Mouse (Mus musculus) myocyte (in vitro differentiated cells): ENCODE data around the gene Wdr63. TPM values are rescaled to one million over a fixed set of nuclear protein-coding genes. Genes with fewer than 3 reads are reported as not detected.

ENCODE experiments used
- H3K27me3 ChIP-seq: one replicate; pipeline ENCODE4 v1.6.1; 2011; ENCODE audit not compliant: control insufficient read depth, insufficient read depth, insufficient read length
- H3K36me3 ChIP-seq: one replicate; pipeline ENCODE4 v1.6.1; 2011; ENCODE audit not compliant: control insufficient read depth, insufficient read depth
- H3K4me2 ChIP-seq: one replicate; pipeline ENCODE4 v1.6.1; 2011; ENCODE audit warnings: low read depth, control low read depth
- H3K4me3 ChIP-seq: one replicate; pipeline ENCODE4 v1.5.1; 2011; ENCODE audit warnings: mild to moderate bottlenecking, control low read depth, moderate library complexity
- H3K79me2 ChIP-seq: one replicate; pipeline ENCODE4 v1.6.1; 2011; ENCODE audit not compliant: control insufficient read depth, insufficient read depth
- H3ac ChIP-seq: one replicate; pipeline ENCODE4 v1.6.1; 2011; ENCODE audit not compliant: control insufficient read depth, insufficient read length
- CEBPB ChIP-seq: IDR thresholded peaks from 2 replicates; pipeline ENCODE4 v1.6.1; 2011; ENCODE audit warnings: mild to moderate bottlenecking, moderate library complexity; ENCODE audit not compliant: poor library complexity, insufficient read depth, severe bottlenecking
- E2F4 ChIP-seq: IDR thresholded peaks from one replicate; pipeline ENCODE4 v1.6.1; 2011; ENCODE audit warnings: mild to moderate bottlenecking, control low read depth, moderate library complexity; ENCODE audit not compliant: insufficient read depth
- MAX ChIP-seq: IDR thresholded peaks from one replicate; pipeline ENCODE4 v1.6.1; 2011; ENCODE audit warnings: low read depth, mild to moderate bottlenecking, control low read depth
- MYOD1 ChIP-seq, 3 experiments: IDR thresholded peaks; one replicate each; pipeline ENCODE4 v1.6.1; 2011; ENCODE audit warnings: control low read depth in 2 of 3, low read depth in 2 of 3, mild to moderate bottlenecking in 2 of 3, moderate library complexity in 1 of 3; ENCODE audit not compliant: insufficient read length in 2 of 3, control insufficient read depth in 1 of 3
- MYOG ChIP-seq, 3 experiments: IDR thresholded peaks; one replicate each; pipeline ENCODE4 v1.6.1; 2011; ENCODE audit warnings: control low read depth in 2 of 3, low read depth in 2 of 3, mild to moderate bottlenecking in 2 of 3; ENCODE audit not compliant: insufficient read length in 2 of 3, control insufficient read depth in 1 of 3, insufficient read depth in 1 of 3
- POLR2A ChIP-seq: IDR thresholded peaks from one replicate; pipeline ENCODE4 v1.6.1; 2011; ENCODE audit warnings: low read depth, mild to moderate bottlenecking, control low read depth, moderate library complexity; ENCODE audit not compliant: insufficient read length
- POLR2AphosphoS2 ChIP-seq: IDR thresholded peaks from one replicate; pipeline ENCODE4 v1.6.1; 2011; ENCODE audit warnings: low read depth, control low read depth; ENCODE audit not compliant: insufficient read length
- REST ChIP-seq: IDR thresholded peaks from one replicate; pipeline ENCODE4 v1.6.1; 2011; ENCODE audit warnings: mild to moderate bottlenecking, control low read depth, moderate library complexity; ENCODE audit not compliant: insufficient read depth, insufficient read length
- SRF ChIP-seq: IDR thresholded peaks from one replicate; pipeline ENCODE4 v1.6.1; 2011; ENCODE audit warnings: low read depth; ENCODE audit not compliant: control insufficient read depth, insufficient read length
- TCF12 ChIP-seq: IDR thresholded peaks from one replicate; pipeline ENCODE4 v1.6.1; 2011; ENCODE audit warnings: mild to moderate bottlenecking, control low read depth; ENCODE audit not compliant: poor library complexity, insufficient read depth, severe bottlenecking
- TCF3 ChIP-seq: IDR thresholded peaks from one replicate; pipeline ENCODE4 v1.6.1; 2011; ENCODE audit warnings: low read depth, control low read depth; ENCODE audit not compliant: insufficient read length
- USF1 ChIP-seq: IDR thresholded peaks from one replicate; pipeline ENCODE4 v1.6.1; 2011; ENCODE audit warnings: low read depth, mild to moderate bottlenecking, control low read depth, moderate library complexity
- polyA plus RNA-seq: library from polyadenylated mRNA; unstranded; fragments of >200 nt; fragmentation: generic; extraction: Trizol; gene quantifications from one replicate; pipeline ENCODE4 v1.2.1, GENCODE M21; 2012; ENCODE audit warnings: missing spikeins

The Wdr63 gene
- polyA plus RNA-seq, 1 experiment: 0.10 TPM

GRCm38 (mm10) chr3:146037906-146038305, 70.0 kb downstream of the Wdr63 start:
- Histone ChIP-seq H3K4me3 (no peak overlapping the region), H3K4me2 (no peak overlapping the region), H3ac (no peak overlapping the region), H3K27me3 (no peaks in the 10 kb centered on the region), H3K36me3 (no peaks in the 10 kb centered on the region), H3K79me2 (no peaks in the 10 kb centered on the region)
- TF ChIP-seq REST (no peak), POLR2A (no peak), E2F4 (no peak), MYOG (IDR thresholded peaks at IDR 0.05; ENCODE audit: control insufficient read depth in 1 of 3, insufficient read depth in 1 of 3, insufficient read length in 2 of 3, low read depth in 2 of 3) (no peak), MYOD1 (IDR thresholded peaks at IDR 0.05; ENCODE audit: control insufficient read depth in 1 of 3, insufficient read length in 2 of 3, low read depth in 2 of 3) (no peak), CEBPB (no peak), SRF (no peak), USF1 (no peak), TCF3 (no peak), MAX (no peak), POLR2AphosphoS2 (no peak)

DNA sequence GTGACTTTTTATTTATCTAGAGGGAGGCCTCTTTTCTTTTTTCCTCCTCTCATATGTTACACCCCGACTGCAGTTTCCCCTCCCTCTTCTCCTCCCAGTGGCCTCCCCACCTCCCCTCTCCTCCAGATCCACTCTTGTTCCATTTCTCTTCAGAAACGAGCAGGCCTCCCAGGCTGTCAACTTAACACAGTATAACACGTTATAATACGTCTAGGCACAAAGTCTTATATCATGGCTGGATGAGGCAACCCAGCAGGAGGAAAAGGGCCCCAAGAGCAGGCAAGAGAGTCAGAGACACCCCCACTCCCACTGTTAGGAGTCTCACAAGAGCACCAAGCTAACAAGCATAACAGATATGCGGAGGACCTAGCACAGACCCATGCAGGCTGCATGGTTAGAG, 75.0 kb downstream of the Wdr63 start:
- Histone ChIP-seq H3K4me2 (no peak overlapping the region), H3K27me3 (no peaks in the 10 kb centered on the region), H3K36me3 (no peaks in the 10 kb centered on the region), H3K4me3 (no peak overlapping the region), H3ac (no peak overlapping the region), H3K79me2 (no peaks in the 10 kb centered on the region)
- no peak for TF ChIP-seq USF1
- TF ChIP-seq E2F4: no peak
- TF ChIP-seq REST: no peak
- no peak for TF ChIP-seq CEBPB
- no peak for TF ChIP-seq POLR2A
- TF ChIP-seq TCF3: no peak
- TF ChIP-seq MYOG (IDR thresholded peaks at IDR 0.05; ENCODE audit: control insufficient read depth in 1 of 3, insufficient read depth in 1 of 3, insufficient read length in 2 of 3, low read depth in 2 of 3): no peak
- TF ChIP-seq MYOD1 (IDR thresholded peaks at IDR 0.05; ENCODE audit: control insufficient read depth in 1 of 3, insufficient read length in 2 of 3, low read depth in 2 of 3): no peak
- no peak for TF ChIP-seq SRF
- TF ChIP-seq MAX: no peak
- no peak for TF ChIP-seq POLR2AphosphoS2
- TF ChIP-seq TCF12: no peak

DNA sequence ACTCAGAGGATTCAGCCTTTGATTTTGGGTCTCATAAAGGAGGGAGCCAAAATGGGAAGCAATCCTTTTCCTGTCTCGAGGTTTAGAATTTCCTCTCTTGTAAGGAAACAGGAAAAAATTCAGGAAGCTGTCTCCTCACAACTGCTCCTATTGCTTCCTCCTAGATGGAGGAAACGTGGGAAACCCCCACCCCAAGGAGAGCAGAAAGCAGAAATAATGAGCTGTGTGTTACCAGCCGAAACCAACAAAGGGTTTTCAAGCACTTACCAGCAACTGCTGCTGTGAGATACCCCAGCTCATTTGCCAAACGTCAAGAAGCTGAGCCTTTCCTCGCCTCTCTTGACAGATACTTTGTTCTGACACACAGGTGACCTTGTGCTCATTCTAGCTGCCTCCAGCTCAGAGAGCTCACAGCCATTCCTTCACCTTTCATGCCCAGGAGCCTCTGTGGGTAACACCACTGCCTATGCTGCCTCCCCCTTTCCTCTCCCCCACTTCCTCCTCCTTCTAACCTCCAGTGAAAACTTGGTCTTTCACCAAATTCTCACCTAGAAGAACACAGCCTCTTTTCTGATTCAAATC, 77.6 kb downstream of the Wdr63 start:
- Histone ChIP-seq H3ac (no peak overlapping the region), H3K79me2 (no peaks in the 10 kb centered on the region)

GRCm38 (mm10) chr3:146029234-146029633, 78.7 kb downstream of the Wdr63 start:
- Histone ChIP-seq H3K4me2 (no peak overlapping the region), H3K4me3 (no peak overlapping the region), H3K79me2 (no peaks in the 10 kb centered on the region), H3K36me3 (no peaks in the 10 kb centered on the region), H3K27me3 (no peaks in the 10 kb centered on the region), H3ac (no peak overlapping the region)
- no peak for TF ChIP-seq REST
- no peak for TF ChIP-seq CEBPB
- TF ChIP-seq TCF3: no peak
- no peak for TF ChIP-seq SRF
- no peak for TF ChIP-seq MYOD1 (IDR thresholded peaks at IDR 0.05; ENCODE audit: control insufficient read depth in 1 of 3, insufficient read length in 2 of 3, low read depth in 2 of 3)
- no peak for TF ChIP-seq POLR2AphosphoS2
- no peak for TF ChIP-seq MYOG (IDR thresholded peaks at IDR 0.05; ENCODE audit: control insufficient read depth in 1 of 3, insufficient read depth in 1 of 3, insufficient read length in 2 of 3, low read depth in 2 of 3)
- no peak for TF ChIP-seq E2F4
- TF ChIP-seq MAX: no peak
- TF ChIP-seq USF1: no peak
- no peak for TF ChIP-seq POLR2A
- no peak for TF ChIP-seq TCF12

More for the DNA sequence above, 77.6 kb downstream of the Wdr63 start:
- no peak overlapping the region for H3K4me2 ChIP-seq
- H3K27me3 ChIP-seq: no peaks in the 10 kb centered on the region
- no peaks in the 10 kb centered on the region for H3K36me3 ChIP-seq
- TF ChIP-seq CEBPB (no peak), POLR2AphosphoS2 (no peak), POLR2A (no peak), REST (no peak), MYOD1 (IDR thresholded peaks at IDR 0.05; ENCODE audit: control insufficient read depth in 1 of 3, insufficient read length in 2 of 3, low read depth in 2 of 3) (no peak), TCF12 (no peak), E2F4 (no peak), MYOG (IDR thresholded peaks at IDR 0.05; ENCODE audit: control insufficient read depth in 1 of 3, insufficient read depth in 1 of 3, insufficient read length in 2 of 3, low read depth in 2 of 3) (no peak), SRF (no peak), TCF3 (no peak), USF1 (no peak), MAX (no peak)
- H3K4me3 ChIP-seq: no peak overlapping the region
